Mouse (Mus musculus) myocyte (in vitro differentiated cells): ENCODE measurements at regions not wholly inside any gene's neighbourhood (a gene's known extent, or its start where the extent isn't known, plus 50 kb on each side); places are given as distances from the start of the nearest gene placed in this dataset.

Source experiments
- H3K27me3 ChIP-seq: one replicate; pipeline ENCODE4 v1.6.1; 2011; ENCODE audit not compliant: control insufficient read depth, insufficient read depth, insufficient read length
- H3K36me3 ChIP-seq: one replicate; pipeline ENCODE4 v1.6.1; 2011; ENCODE audit not compliant: control insufficient read depth, insufficient read depth
- H3K4me2 ChIP-seq: one replicate; pipeline ENCODE4 v1.6.1; 2011; ENCODE audit warnings: low read depth, control low read depth
- H3K4me3 ChIP-seq: one replicate; pipeline ENCODE4 v1.5.1; 2011; ENCODE audit warnings: mild to moderate bottlenecking, control low read depth, moderate library complexity
- H3K79me2 ChIP-seq: one replicate; pipeline ENCODE4 v1.6.1; 2011; ENCODE audit not compliant: control insufficient read depth, insufficient read depth
- H3ac ChIP-seq: one replicate; pipeline ENCODE4 v1.6.1; 2011; ENCODE audit not compliant: control insufficient read depth, insufficient read length
- CEBPB ChIP-seq: IDR thresholded peaks from 2 replicates; pipeline ENCODE4 v1.6.1; 2011; ENCODE audit warnings: mild to moderate bottlenecking, moderate library complexity; ENCODE audit not compliant: poor library complexity, insufficient read depth, severe bottlenecking
- E2F4 ChIP-seq: IDR thresholded peaks from one replicate; pipeline ENCODE4 v1.6.1; 2011; ENCODE audit warnings: mild to moderate bottlenecking, control low read depth, moderate library complexity; ENCODE audit not compliant: insufficient read depth
- MAX ChIP-seq: IDR thresholded peaks from one replicate; pipeline ENCODE4 v1.6.1; 2011; ENCODE audit warnings: low read depth, mild to moderate bottlenecking, control low read depth
- MYOD1 ChIP-seq, 3 experiments: IDR thresholded peaks; one replicate each; pipeline ENCODE4 v1.6.1; 2011; ENCODE audit warnings: control low read depth in 2 of 3, low read depth in 2 of 3, mild to moderate bottlenecking in 2 of 3, moderate library complexity in 1 of 3; ENCODE audit not compliant: insufficient read length in 2 of 3, control insufficient read depth in 1 of 3
- MYOG ChIP-seq, 3 experiments: IDR thresholded peaks; one replicate each; pipeline ENCODE4 v1.6.1; 2011; ENCODE audit warnings: control low read depth in 2 of 3, low read depth in 2 of 3, mild to moderate bottlenecking in 2 of 3; ENCODE audit not compliant: insufficient read length in 2 of 3, control insufficient read depth in 1 of 3, insufficient read depth in 1 of 3
- POLR2A ChIP-seq: IDR thresholded peaks from one replicate; pipeline ENCODE4 v1.6.1; 2011; ENCODE audit warnings: low read depth, mild to moderate bottlenecking, control low read depth, moderate library complexity; ENCODE audit not compliant: insufficient read length
- POLR2AphosphoS2 ChIP-seq: IDR thresholded peaks from one replicate; pipeline ENCODE4 v1.6.1; 2011; ENCODE audit warnings: low read depth, control low read depth; ENCODE audit not compliant: insufficient read length
- REST ChIP-seq: IDR thresholded peaks from one replicate; pipeline ENCODE4 v1.6.1; 2011; ENCODE audit warnings: mild to moderate bottlenecking, control low read depth, moderate library complexity; ENCODE audit not compliant: insufficient read depth, insufficient read length
- SRF ChIP-seq: IDR thresholded peaks from one replicate; pipeline ENCODE4 v1.6.1; 2011; ENCODE audit warnings: low read depth; ENCODE audit not compliant: control insufficient read depth, insufficient read length
- TCF12 ChIP-seq: IDR thresholded peaks from one replicate; pipeline ENCODE4 v1.6.1; 2011; ENCODE audit warnings: mild to moderate bottlenecking, control low read depth; ENCODE audit not compliant: poor library complexity, insufficient read depth, severe bottlenecking
- TCF3 ChIP-seq: IDR thresholded peaks from one replicate; pipeline ENCODE4 v1.6.1; 2011; ENCODE audit warnings: low read depth, control low read depth; ENCODE audit not compliant: insufficient read length
- USF1 ChIP-seq: IDR thresholded peaks from one replicate; pipeline ENCODE4 v1.6.1; 2011; ENCODE audit warnings: low read depth, mild to moderate bottlenecking, control low read depth, moderate library complexity

GRCm38 (mm10) chr3:52618212-52618924, 350.2 kb downstream of the Foxo1 start:
- no peaks in the 10 kb centered on the region for H3K27me3 ChIP-seq
- TF ChIP-seq SRF = no peak
- no peak for TF ChIP-seq E2F4
- no peak for TF ChIP-seq REST
- TF ChIP-seq POLR2AphosphoS2 = no peak
- no peak for TF ChIP-seq TCF12
- TF ChIP-seq MYOD1 (IDR thresholded peaks at IDR 0.05; ENCODE audit: control insufficient read depth in 1 of 3, insufficient read length in 2 of 3, low read depth in 2 of 3) = no peak
- no peak for TF ChIP-seq USF1
- TF ChIP-seq MAX = no peak
- no peak for TF ChIP-seq CEBPB
- H3K4me3 ChIP-seq = no peak overlapping the region
- no peaks in the 10 kb centered on the region for H3K36me3 ChIP-seq
- no peaks in the 10 kb centered on the region for H3K79me2 ChIP-seq
- H3ac ChIP-seq = no peak overlapping the region
- H3K4me2 ChIP-seq = no peak overlapping the region

DNA sequence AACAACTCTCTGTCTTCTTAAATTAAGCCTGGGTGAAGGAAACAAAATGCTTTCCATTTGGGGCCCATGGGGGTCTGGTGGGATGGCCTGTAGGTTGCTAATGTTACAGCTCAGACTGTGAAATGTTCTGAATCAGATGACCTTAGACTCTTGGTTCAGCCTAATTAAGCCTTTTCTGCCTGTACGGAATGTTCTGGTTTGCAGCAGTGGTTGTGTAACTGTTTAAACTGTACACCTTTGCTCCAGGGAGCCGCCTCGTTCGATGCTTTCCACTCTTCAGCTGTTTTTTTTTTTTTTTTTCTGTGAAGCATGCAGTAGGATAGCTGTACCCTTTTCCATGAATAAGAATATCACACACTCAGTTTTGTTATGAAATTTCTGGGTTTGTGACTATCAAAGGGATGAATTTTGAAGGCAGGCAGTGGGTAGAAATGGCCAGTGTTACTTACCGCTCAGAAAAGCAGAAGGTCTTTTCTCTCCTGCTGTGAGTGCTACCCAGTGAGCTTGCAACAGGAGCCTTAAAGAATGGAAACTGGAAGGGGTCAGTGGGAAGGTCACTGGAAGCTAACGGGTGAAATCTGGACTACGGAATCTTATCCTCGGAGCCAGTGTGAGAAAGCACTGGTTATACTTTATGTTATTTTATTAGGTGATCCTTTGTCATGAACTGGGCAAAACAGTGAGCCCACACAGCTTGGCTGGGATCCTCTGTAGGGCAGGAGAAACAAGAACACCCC, 349.4 kb downstream of the Foxo1 start:
- Histone ChIP-seq H3K79me2 (no peaks in the 10 kb centered on the region), H3K27me3 (no peaks in the 10 kb centered on the region), H3K4me2 (no peak overlapping the region), H3K4me3 (no peak overlapping the region), H3ac (no peak overlapping the region), H3K36me3 (no peaks in the 10 kb centered on the region)
- no peak for TF ChIP-seq POLR2AphosphoS2
- TF ChIP-seq MYOG (IDR thresholded peaks at IDR 0.05; ENCODE audit: control insufficient read depth in 1 of 3, insufficient read depth in 1 of 3, insufficient read length in 2 of 3, low read depth in 2 of 3) = no peak
- TF ChIP-seq CEBPB = no peak
- no peak for TF ChIP-seq MYOD1 (IDR thresholded peaks at IDR 0.05; ENCODE audit: control insufficient read depth in 1 of 3, insufficient read length in 2 of 3, low read depth in 2 of 3)
- TF ChIP-seq USF1 = no peak
- no peak for TF ChIP-seq SRF
- no peak for TF ChIP-seq TCF3
- TF ChIP-seq TCF12 = no peak
- TF ChIP-seq MAX = no peak
- TF ChIP-seq POLR2A = no peak

DNA sequence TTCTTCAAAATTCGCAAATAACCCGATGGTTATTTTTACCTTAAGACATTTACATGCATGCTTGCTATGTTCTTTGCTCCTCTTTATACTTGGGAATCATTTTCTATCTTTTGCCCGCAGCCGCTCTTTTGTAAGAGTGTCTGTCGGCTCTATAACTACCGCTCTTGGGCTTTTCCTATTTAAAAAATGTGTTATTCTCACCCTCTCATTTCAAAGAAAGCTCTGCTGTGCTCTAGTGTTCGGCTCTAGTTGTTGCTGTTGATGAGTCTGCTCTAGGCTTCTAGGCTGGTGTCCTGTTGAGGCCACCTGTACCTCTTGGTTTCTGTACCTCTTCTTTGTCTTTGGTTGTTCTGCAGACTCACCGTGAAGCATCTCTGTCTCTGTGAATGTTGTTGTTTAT, 343.7 kb downstream of the Foxo1 start:
- H3K79me2 ChIP-seq = no peaks in the 10 kb centered on the region
- H3ac ChIP-seq = no peak overlapping the region
- H3K27me3 ChIP-seq = no peaks in the 10 kb centered on the region
- H3K36me3 ChIP-seq = no peaks in the 10 kb centered on the region
- no peak overlapping the region for H3K4me3 ChIP-seq
- no peak for TF ChIP-seq USF1
- no peak for TF ChIP-seq CEBPB
- TF ChIP-seq POLR2A = no peak
- TF ChIP-seq SRF = no peak
- no peak for TF ChIP-seq POLR2AphosphoS2
- no peak for TF ChIP-seq TCF3
- no peak for TF ChIP-seq MYOD1 (IDR thresholded peaks at IDR 0.05; ENCODE audit: control insufficient read depth in 1 of 3, insufficient read length in 2 of 3, low read depth in 2 of 3)
- TF ChIP-seq MYOG (IDR thresholded peaks at IDR 0.05; ENCODE audit: control insufficient read depth in 1 of 3, insufficient read depth in 1 of 3, insufficient read length in 2 of 3, low read depth in 2 of 3) = no peak
- no peak for TF ChIP-seq REST
- H3K4me2 ChIP-seq = no peak overlapping the region

- Histone ChIP-seq H3K4me3 (no peak overlapping the region), H3K36me3 (no peaks in the 10 kb centered on the region), H3K79me2 (no peaks in the 10 kb centered on the region), H3ac (no peak overlapping the region), H3K4me2 (no peak overlapping the region), H3K27me3 (no peaks in the 10 kb centered on the region)
- no peak for TF ChIP-seq USF1
- TF ChIP-seq MYOD1 (IDR thresholded peaks at IDR 0.05; ENCODE audit: control insufficient read depth in 1 of 3, insufficient read length in 2 of 3, low read depth in 2 of 3) = peak in 1 of 3 experiments; percentile 52
- TF ChIP-seq TCF12 = no peak
These were observed 342.3 kb downstream of the Foxo1 start for GRCm38 (mm10) chr3:52610466-52610865.

GRCm38 (mm10) chr3:52608086-52608426, 339.9 kb downstream of the Foxo1 start:
- Histone ChIP-seq H3K4me2 (peak overlapping the region; percentile 63), H3ac (no peak overlapping the region), H3K36me3 (no peaks in the 10 kb centered on the region), H3K79me2 (no peaks in the 10 kb centered on the region), H3K4me3 (no peak overlapping the region), H3K27me3 (no peaks in the 10 kb centered on the region)
- no peak for TF ChIP-seq SRF
- no peak for TF ChIP-seq MYOD1 (IDR thresholded peaks at IDR 0.05; ENCODE audit: control insufficient read depth in 1 of 3, insufficient read length in 2 of 3, low read depth in 2 of 3)
- no peak for TF ChIP-seq E2F4
- peak; percentile 59; the same call in 1 of the 2 replicates for TF ChIP-seq CEBPB
- no peak for TF ChIP-seq REST
